Mouse (Mus musculus): Measurements from ENCODE around the gene Nrp2.

Nrp2 gene

DNA sequence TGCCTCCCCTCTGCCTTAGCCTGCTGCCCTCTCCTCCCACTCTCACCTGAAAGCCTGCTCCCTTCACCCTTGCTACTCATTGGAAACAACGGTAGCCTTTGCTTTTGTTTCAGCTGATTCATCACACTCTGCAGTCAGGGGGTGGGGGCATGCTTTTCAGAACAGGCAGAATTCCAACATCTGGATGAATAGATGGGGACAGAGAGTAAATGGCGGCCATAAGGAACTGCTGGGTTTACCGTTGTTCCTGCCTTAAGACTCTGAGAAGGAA is 70.8 kb downstream of the Nrp2 start:
- TF ChIP-seq GATA4 (IDR thresholded peaks at IDR 0.05; ENCODE audit: insufficient replicate concordance, low read length), result no peak

DNA sequence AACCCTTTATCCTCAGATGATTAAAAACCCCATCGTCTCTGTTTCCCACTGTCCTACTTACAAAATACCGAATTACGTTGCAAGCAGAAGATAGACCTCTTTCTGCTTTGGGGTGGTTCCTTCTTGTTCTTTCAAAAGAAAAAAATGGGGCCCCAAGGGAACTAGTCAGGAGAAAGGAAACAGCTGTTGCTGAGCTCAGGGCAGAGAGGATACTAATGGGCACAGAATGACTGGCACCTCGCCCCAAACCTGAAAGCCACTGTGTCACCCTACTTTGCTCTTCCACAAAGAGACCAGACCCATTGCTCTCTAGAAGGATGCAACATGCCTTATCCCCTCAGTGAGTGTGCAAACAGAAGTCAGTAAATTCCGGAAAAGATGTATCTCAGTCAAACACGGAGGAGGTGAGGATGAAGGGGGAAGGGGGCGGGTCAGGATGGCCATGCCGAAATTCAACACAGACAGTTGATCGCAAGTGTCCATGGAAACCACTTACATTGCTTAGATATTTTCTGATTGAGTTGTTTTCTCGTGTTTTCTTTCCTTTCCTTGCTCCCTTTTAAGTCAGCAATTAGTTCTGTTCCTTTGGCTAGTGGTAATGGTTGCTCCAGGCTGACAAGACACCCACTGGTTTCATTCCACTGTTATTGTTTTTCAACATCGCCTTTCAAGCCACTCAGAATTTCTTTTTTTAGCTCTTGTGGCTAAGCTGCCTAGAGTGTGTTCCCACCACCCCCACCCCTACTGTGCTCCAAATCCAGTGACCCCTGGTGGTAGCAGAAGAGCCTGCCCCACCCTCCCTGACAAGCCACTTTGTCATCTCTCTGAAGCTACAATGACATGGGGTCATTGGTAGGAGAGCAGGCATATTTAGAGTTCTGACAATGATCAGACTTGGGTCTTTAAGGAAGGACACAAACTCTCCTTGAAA is 71.5 kb downstream of the Nrp2 start:
- no peak for TF ChIP-seq GATA4 (IDR thresholded peaks at IDR 0.05; ENCODE audit: insufficient replicate concordance, low read length)

DNA sequence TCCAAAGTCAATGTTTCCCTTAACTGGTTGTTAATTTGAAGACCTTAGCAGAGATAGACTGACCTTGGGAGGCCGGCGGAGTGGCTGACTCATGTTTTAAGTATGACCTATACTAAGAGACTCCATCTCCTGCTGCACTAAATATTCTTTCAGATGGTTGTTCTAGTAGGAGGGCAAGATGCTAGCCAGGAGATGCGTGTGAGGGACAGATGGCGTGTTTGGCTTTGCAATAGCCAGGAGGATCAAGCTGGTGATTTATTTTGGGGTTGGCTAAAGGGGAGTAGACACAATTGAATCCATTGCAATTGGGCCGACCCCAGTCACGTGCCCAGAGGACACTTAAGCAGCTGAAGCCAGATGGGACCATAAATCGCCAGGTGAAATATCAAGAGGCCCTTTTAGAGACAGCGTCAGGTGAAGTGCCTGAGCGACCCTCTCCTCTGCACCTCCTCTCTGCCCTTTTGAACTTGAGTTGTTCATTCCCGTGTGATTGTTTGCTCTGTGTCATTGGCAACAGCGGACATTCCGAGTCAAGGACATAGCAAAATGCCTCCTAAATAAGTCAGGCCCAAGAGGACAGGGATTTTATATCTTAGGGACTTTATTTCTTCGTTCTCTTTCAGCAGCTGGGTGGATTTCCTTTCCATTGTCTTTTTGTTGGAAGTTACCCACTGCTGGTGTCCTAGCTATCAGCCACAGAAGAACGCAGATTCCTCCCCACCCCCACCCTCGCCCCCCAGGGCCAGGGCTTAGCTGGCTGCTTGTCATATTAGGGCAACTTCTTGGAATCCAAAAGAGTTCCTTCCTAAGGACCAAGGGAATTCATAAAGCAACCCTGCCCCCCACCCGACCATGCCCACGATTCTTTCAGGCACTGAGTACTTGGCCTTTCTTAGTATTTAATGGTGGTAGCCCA is 74.5 kb downstream of the Nrp2 start:
- peak; percentile 44; the same call in 1 of the 2 replicates for TF ChIP-seq GATA4 (IDR thresholded peaks at IDR 0.05; ENCODE audit: insufficient replicate concordance, low read length)

DNA sequence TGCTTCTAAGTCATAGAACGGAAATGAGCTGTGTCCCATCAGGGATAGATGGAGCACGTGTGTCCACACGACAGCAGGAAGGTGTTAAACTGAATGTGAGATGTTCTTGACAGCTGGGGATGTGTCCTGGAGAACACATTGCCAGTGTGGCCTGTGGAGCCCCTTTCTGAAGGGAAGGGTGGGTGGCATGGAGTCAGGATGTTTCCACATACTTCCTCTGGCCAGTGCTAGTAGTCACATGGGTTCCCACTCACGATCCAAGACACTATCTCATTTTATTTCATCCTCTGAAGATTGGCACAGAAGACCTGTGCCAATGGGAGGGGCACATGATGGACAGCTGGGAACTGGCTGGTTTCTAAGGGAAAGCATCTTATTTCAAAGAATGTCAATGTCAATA is 75.8 kb downstream of the Nrp2 start:
- no peak for TF ChIP-seq GATA4 (IDR thresholded peaks at IDR 0.05; ENCODE audit: insufficient replicate concordance, low read length)

DNA sequence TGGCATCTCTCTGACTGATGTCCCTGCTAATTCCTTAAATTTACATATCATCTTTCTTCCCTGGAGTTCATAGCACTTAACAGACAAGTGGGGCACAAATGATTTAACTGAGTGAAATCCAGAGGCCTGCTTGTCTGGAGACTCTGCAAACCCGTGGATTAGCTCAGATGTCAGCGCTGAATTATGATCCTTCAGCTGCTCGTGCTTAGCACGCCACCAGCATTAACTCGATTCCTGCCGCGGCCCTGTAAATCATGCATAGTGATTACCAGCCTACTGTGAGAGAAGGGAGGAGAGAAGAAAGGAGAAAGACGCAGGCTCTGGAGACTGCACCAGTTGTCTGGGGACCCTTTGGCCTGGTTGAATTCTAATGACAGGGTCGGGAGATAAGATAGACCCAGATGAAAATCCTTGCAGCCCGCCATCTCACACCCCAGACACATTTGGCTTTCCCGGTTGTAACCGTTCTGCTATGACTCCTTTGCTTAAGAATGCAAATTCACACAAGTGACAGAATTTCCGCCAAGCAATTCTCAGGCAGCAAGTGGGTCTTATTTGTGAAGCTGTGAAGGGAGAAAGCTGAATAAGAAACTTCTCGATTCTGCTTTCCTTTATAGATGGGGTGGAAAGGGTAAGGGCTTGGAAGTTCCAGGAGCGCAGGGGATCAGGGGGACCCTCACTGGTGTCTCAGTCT is 77.1 kb downstream of the Nrp2 start:
- TF ChIP-seq GATA4 (IDR thresholded peaks at IDR 0.05; ENCODE audit: insufficient replicate concordance, low read length), result no peak

DNA sequence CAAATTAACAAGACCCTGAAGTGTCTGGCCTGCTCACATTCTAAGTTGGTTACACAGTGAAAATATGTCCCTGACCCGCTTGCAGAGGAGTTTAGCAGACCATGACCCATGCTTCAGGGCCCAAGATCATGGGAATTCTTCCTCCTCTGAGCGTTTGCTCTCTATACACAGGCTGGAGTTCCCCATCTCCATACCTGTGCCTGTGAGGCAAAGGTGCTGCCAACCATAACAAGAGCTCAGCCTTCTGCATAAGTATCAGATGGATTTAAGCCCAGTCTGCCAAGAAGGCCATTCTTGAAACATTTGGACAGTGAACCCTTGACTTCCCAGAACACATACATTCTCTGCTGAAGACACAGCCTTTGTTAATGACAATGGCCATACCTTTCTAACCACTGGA is 79.1 kb downstream of the Nrp2 start:
- no peak for TF ChIP-seq GATA4 (IDR thresholded peaks at IDR 0.05; ENCODE audit: insufficient replicate concordance, low read length)

DNA sequence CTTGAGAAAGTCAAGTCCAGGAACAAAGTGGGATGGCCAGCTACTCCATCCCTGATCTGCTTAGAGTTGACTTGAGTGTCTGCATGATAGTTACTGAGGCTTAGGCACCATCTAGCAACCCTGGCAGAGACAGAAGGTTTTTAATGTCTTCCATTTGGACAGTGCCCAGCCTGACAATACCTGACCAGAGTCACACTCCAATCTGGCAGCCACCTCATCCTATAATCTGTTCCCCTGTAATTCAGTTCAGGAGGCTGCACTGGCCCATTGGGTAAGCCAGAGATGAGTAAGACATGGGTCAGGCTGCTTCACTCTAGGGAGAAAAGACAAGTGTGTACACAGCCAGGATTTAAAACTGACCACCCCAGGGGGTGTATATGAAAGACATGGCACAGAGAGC is 79.5 kb downstream of the Nrp2 start:
- no peak for TF ChIP-seq GATA4 (IDR thresholded peaks at IDR 0.05; ENCODE audit: insufficient replicate concordance, low read length)

DNA sequence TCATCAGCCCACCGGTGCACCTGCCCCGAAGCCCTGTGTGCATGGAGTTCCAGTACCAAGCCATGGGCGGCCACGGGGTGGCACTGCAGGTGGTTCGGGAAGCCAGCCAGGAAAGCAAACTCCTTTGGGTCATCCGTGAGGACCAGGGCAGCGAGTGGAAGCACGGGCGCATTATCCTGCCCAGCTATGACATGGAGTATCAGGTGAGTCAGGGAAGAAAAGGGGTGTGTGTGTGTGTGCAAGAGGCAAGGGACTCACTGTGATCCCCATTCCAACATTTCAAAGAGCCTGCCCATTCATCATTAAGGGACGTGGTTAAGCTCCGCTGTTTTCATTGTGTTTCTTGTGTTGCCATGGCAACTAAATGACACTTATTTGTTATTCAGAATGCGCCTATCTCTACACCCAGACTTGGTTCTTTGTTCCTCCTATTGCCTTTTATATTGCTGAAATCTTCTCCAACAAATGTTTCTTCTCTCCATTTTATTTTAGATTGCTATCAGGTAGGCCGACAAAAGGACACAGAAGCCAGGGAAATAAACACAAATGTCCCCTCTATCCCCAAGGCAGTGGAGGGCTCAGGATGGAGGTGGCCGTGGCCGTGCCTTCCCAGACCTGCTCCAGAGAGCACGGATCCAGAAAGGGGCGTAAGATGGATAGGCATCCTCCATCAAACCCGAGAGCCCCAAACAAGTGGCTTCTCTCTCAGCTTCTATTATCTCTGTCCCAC is 80.4 kb downstream of the Nrp2 start:
- TF ChIP-seq GATA4 (IDR thresholded peaks at IDR 0.05; ENCODE audit: insufficient replicate concordance, low read length), result no peak

DNA sequence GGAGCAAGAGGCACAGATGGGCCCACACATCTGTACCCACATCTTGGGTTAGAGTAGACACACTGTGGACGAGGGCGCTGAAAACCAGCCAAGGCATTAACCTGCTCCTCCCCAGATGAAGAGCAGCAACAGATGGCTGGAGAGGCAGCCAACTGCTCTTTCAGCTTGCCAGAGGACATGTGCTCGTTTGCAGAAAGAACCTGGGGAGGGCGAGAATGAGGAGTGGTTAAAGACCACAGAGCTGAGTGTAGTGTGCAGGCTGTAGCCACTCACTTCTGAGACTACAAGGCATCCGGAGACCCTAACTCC is 81.0 kb downstream of the Nrp2 start:
- TF ChIP-seq GATA4 (IDR thresholded peaks at IDR 0.05; ENCODE audit: insufficient replicate concordance, low read length), result no peak

DNA sequence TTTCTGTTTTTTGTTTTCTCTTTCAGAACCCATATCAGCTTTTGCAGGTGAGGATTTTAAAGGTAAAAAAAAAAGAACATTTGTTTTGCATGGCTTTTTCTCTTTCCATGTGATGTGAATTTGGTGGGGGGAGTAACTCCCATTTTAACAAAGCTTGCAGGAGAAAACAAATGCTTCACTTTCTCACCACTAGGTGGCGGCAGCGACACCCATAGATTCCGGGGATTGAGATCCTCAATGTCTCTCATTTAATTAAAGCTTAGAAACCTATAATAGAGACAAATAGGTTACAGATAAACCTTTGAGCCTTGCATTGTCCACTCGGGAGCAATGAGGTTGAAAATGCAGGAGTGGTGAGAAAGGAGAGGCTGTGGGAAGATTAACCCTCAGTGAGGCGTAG is 83.2 kb downstream of the Nrp2 start:
- TF ChIP-seq GATA4 (IDR thresholded peaks at IDR 0.05; ENCODE audit: insufficient replicate concordance, low read length), result no peak

DNA sequence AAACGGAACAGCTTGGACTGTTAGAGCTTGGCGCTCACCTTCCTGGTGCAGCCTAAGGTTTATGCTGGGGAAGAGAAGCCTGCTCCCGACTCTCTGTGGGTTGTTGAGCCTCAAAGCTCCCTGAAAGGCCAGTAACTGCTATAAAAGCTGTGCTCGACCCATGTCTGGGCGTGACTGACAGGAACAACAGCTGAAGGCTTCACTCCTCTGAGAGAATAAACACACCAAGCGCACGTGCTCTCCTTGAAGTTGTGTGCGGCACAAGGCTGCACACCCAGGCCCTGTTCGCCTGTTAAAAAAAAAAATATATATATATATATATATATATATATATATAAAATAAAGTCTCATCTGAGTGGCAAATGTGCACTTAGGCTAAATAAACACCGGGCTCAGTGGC is 84.5 kb downstream of the Nrp2 start:
- TF ChIP-seq GATA4 (IDR thresholded peaks at IDR 0.05; ENCODE audit: insufficient replicate concordance, low read length), result no peak

DNA sequence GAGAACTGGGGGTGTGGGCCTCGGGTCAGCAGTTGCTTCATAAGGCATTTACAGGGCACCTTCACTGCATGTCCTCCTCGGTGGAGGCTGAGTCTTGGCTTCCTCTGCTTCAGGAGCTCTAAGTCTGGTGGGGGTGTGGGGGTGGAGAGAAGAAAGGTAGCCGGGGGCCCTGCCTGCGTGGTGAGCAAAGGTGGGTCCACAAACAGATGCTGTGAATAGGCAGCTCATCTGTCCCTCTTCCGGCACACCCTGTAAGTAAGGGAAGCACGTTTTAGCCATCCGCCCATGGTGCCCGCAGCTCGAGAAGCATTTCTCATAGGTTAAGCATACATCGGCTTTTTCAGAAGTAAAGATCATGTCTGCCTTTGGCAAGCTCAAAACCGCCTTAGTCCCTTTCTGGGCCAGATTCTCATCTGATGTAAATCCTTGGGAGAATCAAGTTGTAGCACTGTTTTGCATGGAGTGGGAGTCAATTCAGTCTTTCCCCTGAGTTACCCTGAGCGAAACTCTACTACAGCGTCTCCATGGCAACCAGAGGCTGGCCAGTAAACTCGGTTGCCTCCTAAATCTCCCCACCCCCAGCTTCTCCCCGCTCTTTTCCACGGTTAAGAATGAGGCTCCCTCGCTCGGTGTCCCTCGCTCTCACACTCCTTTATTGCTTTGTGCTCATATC is 91.3 kb downstream of the Nrp2 start:
- no peak for TF ChIP-seq GATA4 (IDR thresholded peaks at IDR 0.05; ENCODE audit: insufficient replicate concordance, low read length)

DNA sequence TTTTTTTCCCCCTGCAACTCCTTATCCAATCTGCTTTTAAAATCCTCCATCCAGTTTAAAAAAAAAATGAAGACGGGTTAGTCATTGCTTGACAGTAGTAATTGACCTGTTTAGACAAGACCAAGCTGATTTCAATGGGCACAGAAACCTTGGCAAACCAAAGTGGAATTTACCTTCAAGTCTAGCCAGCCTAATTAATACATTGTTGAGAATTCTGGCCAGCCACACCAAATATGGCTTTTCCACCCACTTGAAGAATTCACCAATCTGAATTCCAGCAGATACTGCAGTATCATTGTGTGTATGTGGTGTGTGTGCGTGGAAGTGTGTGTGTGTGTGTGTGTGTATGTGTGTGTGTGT is 91.8 kb downstream of the Nrp2 start:
- TF ChIP-seq GATA4 (IDR thresholded peaks at IDR 0.05; ENCODE audit: insufficient replicate concordance, low read length), result no peak

DNA sequence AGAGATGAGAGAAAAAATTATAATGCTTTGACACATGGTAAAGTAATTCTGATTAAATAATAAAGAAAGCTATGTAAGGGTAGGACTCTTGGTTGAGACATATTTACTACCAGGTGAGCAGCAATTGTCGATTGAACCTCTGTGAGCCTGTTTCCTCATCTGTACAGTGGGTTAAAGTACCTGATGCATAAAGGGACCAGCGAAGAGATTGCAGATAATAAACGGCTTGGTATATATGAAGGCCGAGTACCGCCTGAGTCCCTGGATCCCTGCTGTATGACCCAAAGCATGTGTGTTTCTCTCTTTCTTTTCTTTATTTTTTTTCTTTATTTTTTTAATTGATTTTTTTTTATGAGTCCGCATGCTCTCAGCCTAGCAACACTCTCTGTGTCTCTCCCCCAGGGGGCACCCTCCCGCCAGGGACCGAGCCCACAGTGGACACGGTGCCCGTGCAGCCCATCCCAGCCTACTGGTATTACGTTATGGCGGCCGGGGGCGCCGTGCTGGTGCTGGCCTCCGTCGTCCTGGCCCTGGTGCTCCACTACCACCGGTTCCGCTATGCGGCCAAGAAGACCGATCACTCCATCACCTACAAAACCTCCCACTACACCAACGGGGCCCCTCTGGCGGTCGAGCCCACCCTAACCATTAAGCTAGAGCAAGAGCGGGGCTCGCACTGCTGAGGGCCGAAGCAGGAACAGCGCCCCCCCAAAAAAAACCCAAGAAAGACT is 92.4 kb downstream of the Nrp2 start:
- no peak for TF ChIP-seq GATA4 (IDR thresholded peaks at IDR 0.05; ENCODE audit: insufficient replicate concordance, low read length)

All from liver, adult (tissue).